Mouse (Mus musculus) G1E (cell line): ENCODE data around the gene Olfr572.

ENCODE experiments used
- CTCF ChIP-seq: IDR thresholded peaks from 2 replicates; pipeline ENCODE4 v1.5.1; 2012; ENCODE audit warnings: low read depth, low read length, inconsistent platforms, mixed read lengths
- GATA1 ChIP-seq: IDR thresholded peaks from 2 replicates; pipeline ENCODE4 v1.6.1; 2012; ENCODE audit warnings: borderline replicate concordance, low read length, inconsistent platforms, mixed read lengths
- GATA2 ChIP-seq: IDR thresholded peaks from 2 replicates; pipeline ENCODE4 v1.6.1; 2012; ENCODE audit warnings: low read depth, low read length, inconsistent platforms, borderline replicate concordance
- POLR2AphosphoS5 ChIP-seq: IDR thresholded peaks from 2 replicates; pipeline ENCODE4 v1.6.1; 2012; ENCODE audit warnings: low read depth, low read length, inconsistent platforms; ENCODE audit not compliant: insufficient replicate concordance
- TAL1 ChIP-seq: conservative IDR thresholded peaks from 2 replicates; pipeline ENCODE4 v1.6.1; 2012; ENCODE audit warnings: low read depth, low read length, inconsistent platforms, mixed read lengths

GRCm38 (mm10) chr7:102917032-102917875 lies 7.0 kb upstream of the Olfr572 start, which contains the start of gene Olfr571:
- no peak for TF ChIP-seq CTCF
- no peak for TF ChIP-seq GATA2
- TF ChIP-seq GATA1 = no peak
- TF ChIP-seq TAL1 = no peak
- no peak for TF ChIP-seq POLR2AphosphoS5
